Mouse (Mus musculus) heart, postnatal 0 days (tissue): ENCODE results near the gene 1810055G02Rik.

Experiments used
- CTCF ChIP-seq: IDR thresholded peaks from 2 replicates; pipeline ENCODE4 v1.5.1; 2016; ENCODE audit warnings: antibody characterized with exemption, control low read depth, low read depth
- EP300 ChIP-seq: IDR thresholded peaks from 2 replicates; pipeline ENCODE4 v1.6.1; 2016; ENCODE audit warnings: antibody characterized with exemption, low read depth

DNA sequence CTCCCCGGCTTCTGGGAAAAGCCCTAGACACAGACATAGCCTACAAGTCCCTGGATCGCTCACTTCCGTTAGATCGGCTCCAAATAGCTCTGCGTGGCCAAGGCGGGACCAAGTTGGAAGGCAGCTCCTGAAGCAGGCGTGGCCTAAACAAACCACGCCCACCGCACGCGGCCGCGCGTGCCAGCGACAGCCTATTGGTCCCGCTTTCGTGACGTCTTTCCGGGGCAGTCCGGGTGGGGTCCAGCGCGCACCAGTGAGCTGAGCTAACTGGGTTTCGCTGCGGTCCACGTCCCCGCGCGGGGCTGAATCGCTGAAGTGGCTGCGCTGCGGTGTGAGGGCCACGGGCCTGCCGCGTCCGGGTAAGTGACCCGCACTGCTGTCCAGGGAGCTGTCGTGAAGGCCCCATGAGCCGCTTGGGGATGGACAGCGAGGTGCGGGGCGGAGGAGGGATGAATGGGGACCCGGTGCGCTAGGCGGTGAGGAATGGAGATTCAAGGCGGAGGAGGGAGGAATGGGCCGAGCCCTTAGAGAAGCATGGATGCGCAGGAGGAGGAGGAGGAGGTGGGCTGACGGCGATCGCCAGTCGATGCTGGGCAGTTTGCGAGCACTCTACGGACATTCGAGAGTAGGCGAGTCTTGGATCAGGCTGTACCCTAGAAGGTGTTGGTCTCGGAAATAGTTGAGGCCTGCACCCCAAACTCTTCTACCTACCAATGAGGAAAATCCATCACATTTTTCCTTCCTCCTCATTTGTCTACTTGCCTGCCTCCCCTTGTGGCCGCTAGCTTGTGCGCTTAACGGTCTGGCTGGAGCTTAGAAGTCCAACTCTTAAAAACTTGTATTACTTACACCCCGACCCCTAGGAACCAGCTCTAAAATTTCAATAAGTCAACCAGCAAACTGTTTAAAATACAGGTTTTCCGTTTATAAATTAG, at the start of gene 1810055G02Rik:
- TF ChIP-seq CTCF (no peak), EP300 (no peak)
